Mouse (Mus musculus): ENCODE measurements around the gene Dpm3.

GRCm38 (mm10) chr3:89295685-89296230 is 36.6 kb downstream of the Dpm3 start:
- TF ChIP-seq CTCF (IDR thresholded peaks at IDR 0.05; ENCODE audit: control insufficient read depth, insufficient read depth, low read length) (no peak), POLR2A (IDR thresholded peaks at IDR 0.05; ENCODE audit: borderline replicate concordance, control insufficient read depth, low read depth, low read length) (no peak)

All from bone marrow, adult 2 months (tissue).